ENCODE assay signal across 30 mouse cellular contexts in genomic region chr5:37819971-37820370, GRCm38 (mm10). TPM values are rescaled to one million over a fixed set of nuclear protein-coding genes. Genes with fewer than 3 reads are reported as not detected.
DNase-seq lines count a peak whose midpoint lies in the region; ATAC-seq lines count a peak whose summit lies in the region.
"Had no signal": no experiment of that assay in that cellular context is flagged by ENCODE, and none has a peak within 500 bp of the region (broad histone marks: within the 10 kb centered on the region; RNA-seq: fewer than 3 reads in every experiment).

No protein-coding gene starts in this region.

- no peak overlapping the region for H3K9ac ChIP-seq in hindbrain, embryonic 12.5 days
- H3K9ac ChIP-seq in embryonic facial prominence, embryonic 12.5 days: peak overlapping the region; percentile 58
- H3K9ac ChIP-seq in limb, embryonic 11.5 days (ENCODE audit: low read length): no peak overlapping the region
- H3K9ac ChIP-seq: forebrain, embryonic 13.5 days; heart, embryonic 13.5 days; liver, embryonic 15.5 days; lung, embryonic 14.5 days had no signal

- 5% methylated on average over 3 of the region's 3 CpGs for WGBS in hindbrain, embryonic 10.5 days
- 7% methylated on average over 3 of the region's 3 CpGs for WGBS in hindbrain, embryonic 12.5 days
- 7% methylated on average over 3 of the region's 3 CpGs for WGBS in embryonic facial prominence, embryonic 12.5 days
- WGBS in limb, embryonic 11.5 days: 8% methylated on average over 3 of the region's 3 CpGs
- 25% methylated on average over 3 of the region's 3 CpGs for WGBS in heart, embryonic 10.5 days

- H3K4me3 ChIP-seq in hindbrain, embryonic 10.5 days: peak overlapping the region; percentile 71
- no peak overlapping the region for H3K4me3 ChIP-seq in hindbrain, embryonic 12.5 days
- H3K4me3 ChIP-seq in embryonic facial prominence, embryonic 12.5 days: peak overlapping the region; percentile 33
- H3K4me3 ChIP-seq in limb, embryonic 11.5 days (ENCODE audit: low read depth, low read length): peak overlapping the region; percentile 6; the same call in 1 of the 2 replicates
- H3K4me3 ChIP-seq in heart, embryonic 10.5 days: no peak overlapping the region
- H3K4me3 ChIP-seq: erythroblast, embryonic 14.5 days; forebrain, embryonic 13.5 days; heart, adult 2 months; liver, embryonic 15.5 days had no signal

- H3K4me2 ChIP-seq in hindbrain, embryonic 12.5 days (replicated peaks): no peak overlapping the region
- peak overlapping the region; percentile 71 for H3K4me2 ChIP-seq in embryonic facial prominence, embryonic 12.5 days (replicated peaks)
- H3K4me2 ChIP-seq in limb, embryonic 11.5 days (ENCODE audit: low read depth, severe bottlenecking): peak overlapping the region; percentile 18
- H3K4me2 ChIP-seq: forebrain, embryonic 13.5 days; heart, embryonic 13.5 days; liver, embryonic 15.5 days; lung, embryonic 14.5 days had no signal

- ATAC-seq in hindbrain, embryonic 12.5 days (ENCODE audit: low FRiP score): no peak
- ATAC-seq in embryonic facial prominence, embryonic 12.5 days (ENCODE audit: insufficient number of reproducible peaks, insufficient read depth, low FRiP score, low TSS enrichment): no peak
- no peak for ATAC-seq in limb, embryonic 11.5 days (ENCODE audit: insufficient number of reproducible peaks, low FRiP score, low TSS enrichment, low read depth)
- ATAC-seq: forebrain, embryonic 13.5 days; intestine, embryonic 16.5 days; midbrain, embryonic 16.5 days; Patski had no signal

- peaks cover 8% of the 10 kb centered on the region for H3K36me3 ChIP-seq in hindbrain, embryonic 10.5 days
- H3K36me3 ChIP-seq in hindbrain, embryonic 12.5 days: no peaks in the 10 kb centered on the region
- peaks cover 7% of the 10 kb centered on the region; the same call in 1 of the 2 replicates for H3K36me3 ChIP-seq in embryonic facial prominence, embryonic 12.5 days
- H3K36me3 ChIP-seq in limb, embryonic 11.5 days (ENCODE audit: control insufficient read depth, insufficient read depth, low read length): no peaks in the 10 kb centered on the region
- no peaks in the 10 kb centered on the region for H3K36me3 ChIP-seq in heart, embryonic 10.5 days
- H3K36me3 ChIP-seq: heart, embryonic 13.5 days; liver, embryonic 15.5 days had no signal

- peaks cover 100% of the 10 kb centered on the region for H3K27me3 ChIP-seq in hindbrain, embryonic 10.5 days (ENCODE audit: insufficient read depth, poor library complexity, severe bottlenecking)
- H3K27me3 ChIP-seq in hindbrain, embryonic 12.5 days: peaks cover 91% of the 10 kb centered on the region
- H3K27me3 ChIP-seq in embryonic facial prominence, embryonic 12.5 days: peaks cover 69% of the 10 kb centered on the region
- H3K27me3 ChIP-seq in limb, embryonic 11.5 days (ENCODE audit: control insufficient read depth, insufficient read depth, low read length): peaks cover 40% of the 10 kb centered on the region
- peaks cover 98% of the 10 kb centered on the region for H3K27me3 ChIP-seq in heart, embryonic 10.5 days (ENCODE audit: insufficient read depth, poor library complexity, severe bottlenecking)
- H3K27me3 ChIP-seq: Patski had no signal

- no peak overlapping the region for H3K27ac ChIP-seq in hindbrain, embryonic 10.5 days
- H3K27ac ChIP-seq in hindbrain, embryonic 12.5 days: no peak overlapping the region
- peak overlapping the region; percentile 85 for H3K27ac ChIP-seq in embryonic facial prominence, embryonic 12.5 days
- H3K27ac ChIP-seq in limb, embryonic 11.5 days (replicated peaks; ENCODE audit: low read depth, low read length): no peak overlapping the region
- no peak overlapping the region for H3K27ac ChIP-seq in heart, embryonic 10.5 days
- H3K27ac ChIP-seq: forebrain, embryonic 13.5 days; heart, adult 2 months; heart, embryonic 13.5 days; liver, embryonic 15.5 days had no signal

- no peaks in the 10 kb centered on the region for H3K9me3 ChIP-seq in hindbrain, embryonic 10.5 days
- H3K9me3 ChIP-seq in hindbrain, embryonic 12.5 days (replicated peaks): no peaks in the 10 kb centered on the region
- H3K9me3 ChIP-seq in embryonic facial prominence, embryonic 12.5 days: no peaks in the 10 kb centered on the region
- H3K9me3 ChIP-seq in limb, embryonic 11.5 days (ENCODE audit: control insufficient read depth, low read length): no peaks in the 10 kb centered on the region
- no peaks in the 10 kb centered on the region for H3K9me3 ChIP-seq in heart, embryonic 10.5 days
- H3K9me3 ChIP-seq: forebrain, embryonic 13.5 days; heart, embryonic 13.5 days; liver, embryonic 15.5 days had no signal

- H3K4me1 ChIP-seq in hindbrain, embryonic 10.5 days (replicated peaks): peaks cover 70% of the 10 kb centered on the region
- H3K4me1 ChIP-seq in hindbrain, embryonic 12.5 days: peaks cover 37% of the 10 kb centered on the region
- peaks cover 31% of the 10 kb centered on the region for H3K4me1 ChIP-seq in embryonic facial prominence, embryonic 12.5 days
- peaks cover 27% of the 10 kb centered on the region for H3K4me1 ChIP-seq in limb, embryonic 11.5 days (ENCODE audit: control insufficient read depth, insufficient read depth, low read length)
- H3K4me1 ChIP-seq in heart, embryonic 10.5 days: peaks cover 49% of the 10 kb centered on the region

- peak; percentile 21 for DNase-seq in hindbrain, embryonic 10.5 days (ENCODE audit: low spot score)
- DNase-seq in embryo, embryonic 11 days: peak; percentile 13
- peak; percentile 36 for DNase-seq in limb, embryonic 11.5 days (ENCODE audit: low spot score)
- no peak for DNase-seq in heart, embryonic 10.5 days (ENCODE audit: low spot score)
- no peak for DNase-seq in gastrocnemius, adult 18-20 months (ENCODE audit: low spot score)
- no peak for DNase-seq in layer of hippocampus, postnatal 36 days
- DNase-seq: adrenal gland, postnatal 25 days; cerebellum, adult 2 months; cerebellum, postnatal 14 days; heart, adult 2 months; heart, postnatal 10 days; kidney, postnatal 14 days; layer of hippocampus, adult 9-11 months; liver; lung, embryonic 14.5 days; lung, postnatal 14 days; right cerebral cortex, postnatal 4 days; thymus, postnatal 4 days had no signal

RNA-seq across cellular contexts. Expression of gene Msx1, which starts 4.4 kb away (rescaled TPM):
- polyA plus RNA-seq in hindbrain, embryonic 10.5 days (2016; fragmentation: Nextera tagmentation; extraction: Ambion mirVana): 188 and 212 TPM in 2 replicates
- 95.6 and 118 TPM in 2 replicates for polyA plus RNA-seq in hindbrain, embryonic 12.5 days (2016; fragmentation: Nextera tagmentation; extraction: Ambion mirVana)
- polyA plus RNA-seq in embryonic facial prominence, embryonic 12.5 days (2016; fragmentation: Nextera tagmentation; extraction: Ambion mirVana): 394 and 406 TPM in 2 replicates
- polyA plus RNA-seq in limb, embryonic 11.5 days (2014; fragmentation: Nextera tagmentation; extraction: Ambion mirVana): 218 and 235 TPM in 2 replicates
- 36.6 and 65.2 TPM in 2 replicates for polyA plus RNA-seq in heart, embryonic 10.5 days (2016; fragmentation: Nextera tagmentation; extraction: Ambion mirVana)
- 1 to 10 TPM; 1.3 to 1.8 TPM for total RNA-seq in gastrocnemius, adult 18-20 months (2021)
- total RNA-seq in layer of hippocampus, postnatal 36 days (2021): 1 to 10 TPM; 4.7 to 5.8 TPM
- total RNA-seq: hematopoietic stem cell, adult 5-6 weeks; MEL; neutrophil, adult 5-6 weeks had no signal
- polyA plus RNA-seq: erythroblast, embryonic 14.5 days had no signal

Comparison
In these comparisons a context has a peak if more than half of its experiments do, and no peak if none do; other contexts are left out.
1. H3K4me3 ChIP-seq: peak in hindbrain, embryonic 10.5 days (single experiment), embryonic facial prominence, embryonic 12.5 days (single experiment) and limb, embryonic 11.5 days (single experiment); none in hindbrain, embryonic 12.5 days (single experiment) and heart, embryonic 10.5 days (single experiment).
2. DNase-seq: peak in hindbrain, embryonic 10.5 days (single experiment), embryo, embryonic 11 days (single experiment) and limb, embryonic 11.5 days (single experiment); none in heart, embryonic 10.5 days (single experiment), gastrocnemius, adult 18-20 months (single experiment) and layer of hippocampus, postnatal 36 days (0 of 2).